Mouse (Mus musculus) hindbrain, embryonic 16.5 days (tissue): Measurements from ENCODE around the gene Kat6b. TPM values are rescaled to one million over a fixed set of nuclear protein-coding genes. Genes with fewer than 3 reads are reported as not detected.

ENCODE experiments used
- ATAC-seq: fragments of 200-750 bp; cut with Nextera tagmentation; 2 replicates; pipeline ENCODE4 v1.8.0; 2017; ENCODE audit warnings: moderate TSS enrichment, moderate library complexity
- H3K27ac ChIP-seq: fragments of 300-500 bp; sonication (generic); 2 replicates; pipeline ENCODE4 v1.5.1; 2014; ENCODE audit warnings: low read depth, mild to moderate bottlenecking, control low read depth, low read length, moderate library complexity
- H3K27me3 ChIP-seq: fragments of 300-500 bp; sonication (generic); replicated peaks from 2 replicates; pipeline ENCODE4 v1.6.1; 2014; ENCODE audit warnings: low read length; ENCODE audit not compliant: control insufficient read depth, insufficient read depth
- H3K36me3 ChIP-seq: fragments of 300-500 bp; sonication (generic); 2 replicates; pipeline ENCODE4 v1.6.1; 2014; ENCODE audit warnings: mild to moderate bottlenecking, low read length, moderate library complexity, mixed read lengths; ENCODE audit not compliant: control insufficient read depth, insufficient read depth
- H3K4me1 ChIP-seq: fragments of 300-500 bp; sonication (generic); 2 replicates; pipeline ENCODE4 v1.6.1; 2014; ENCODE audit warnings: low read depth, low read length; ENCODE audit not compliant: control insufficient read depth, insufficient read depth
- H3K4me2 ChIP-seq: fragments of 300-500 bp; sonication (generic); 2 replicates; pipeline ENCODE4 v1.6.1; 2014; ENCODE audit warnings: mild to moderate bottlenecking, low read length, control low read depth, moderate library complexity
- H3K4me3 ChIP-seq: fragments of 300-500 bp; sonication (generic); 2 replicates; pipeline ENCODE4 v1.5.1; 2014; ENCODE audit warnings: mild to moderate bottlenecking, low read length, control low read depth, moderate library complexity
- H3K9ac ChIP-seq: fragments of 300-500 bp; sonication (generic); 2 replicates; pipeline ENCODE4 v1.6.1; 2014; ENCODE audit warnings: low read depth, mild to moderate bottlenecking, control low read depth, low read length, moderate library complexity
- H3K9me3 ChIP-seq: fragments of 300-500 bp; sonication (generic); 2 replicates; pipeline ENCODE4 v1.6.1; 2014; ENCODE audit warnings: mild to moderate bottlenecking, low read length, moderate library complexity; ENCODE audit not compliant: control insufficient read depth
- WGBS: fragments of 180-500 bp; shearing (Covaris S2); extraction: QIAGEN DNeasy Blood & Tissue Kit; methylation state at CpG from one replicate; pipeline ENCODE4 v1.1.7; 2014; 5-methylcytosine and 5-hydroxymethylcytosine counted together
- polyA plus RNA-seq: library from polyadenylated mRNA; unstranded; fragments of >200 nt; fragmentation: Nextera tagmentation; extraction: Ambion mirVana; gene quantifications from 2 replicates; pipeline ENCODE4 v1.2.1, GENCODE M21; 2015

The Kat6b gene
- polyA plus RNA-seq, 1 experiment from 2014 or later, result 14.2 TPM

DNA sequence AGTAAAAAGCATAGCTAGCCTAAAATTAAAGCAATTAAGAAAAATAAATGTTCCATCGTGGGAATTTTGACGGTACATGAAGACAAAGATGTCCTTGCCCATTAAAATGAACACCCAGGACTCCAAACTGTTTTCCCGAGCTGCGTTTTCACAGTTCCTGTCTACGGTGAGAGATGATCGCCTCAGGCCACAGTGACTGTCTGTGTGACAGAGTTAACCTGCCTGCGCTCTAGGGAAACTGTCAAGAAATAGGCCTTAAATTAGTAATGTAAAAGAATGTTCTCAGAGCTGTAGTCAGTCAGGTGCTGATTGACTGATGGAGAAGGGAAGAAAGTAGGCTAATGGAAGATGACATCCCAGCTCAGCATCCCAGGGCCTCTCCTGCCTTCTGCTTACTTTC lies 87.6 kb downstream of the Kat6b start:
- Histone ChIP-seq H3K36me3 (no peaks in the 10 kb centered on the region), H3K4me3 (no peak overlapping the region), H3K4me1 (peaks cover 7% of the 10 kb centered on the region), H3K27me3 (no peaks in the 10 kb centered on the region), H3K4me2 (no peak overlapping the region), H3K27ac (no peak overlapping the region), H3K9me3 (no peaks in the 10 kb centered on the region), H3K9ac (no peak overlapping the region)
- 0 out of 2 replicates have a peak, but pooled peaks have one; percentile 34 for ATAC-seq
- 73% methylated on average over 7 of the region's 7 CpGs for WGBS

DNA sequence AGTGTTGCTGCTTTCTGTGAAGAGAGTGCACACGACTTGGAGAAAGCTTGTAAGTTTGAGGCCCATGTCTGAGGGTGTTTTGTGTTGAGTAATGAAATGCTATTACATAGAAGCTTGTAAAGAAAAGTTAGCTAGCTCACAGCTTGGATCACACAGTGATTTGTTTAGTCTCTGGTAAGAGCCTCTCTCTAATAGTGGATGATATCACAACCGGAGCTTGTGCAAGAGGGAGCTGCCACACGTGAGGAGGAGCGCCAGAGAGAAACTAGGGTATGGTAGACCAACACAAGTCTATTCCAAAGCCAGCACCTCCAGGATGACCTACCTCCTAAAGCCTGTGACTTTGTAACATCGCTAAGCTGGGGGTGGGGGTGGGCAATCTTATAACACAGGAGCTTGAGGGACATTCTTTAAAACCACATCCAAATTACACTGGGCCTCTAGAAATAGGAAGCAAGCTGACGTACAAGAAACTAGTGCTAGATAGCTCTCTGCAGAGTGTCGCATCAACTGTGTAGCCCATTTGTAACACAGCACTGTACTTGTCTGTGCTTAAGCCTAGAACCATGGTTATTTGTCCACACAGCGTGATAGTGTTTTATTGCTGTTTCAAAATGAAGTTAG lies 93.6 kb downstream of the Kat6b start:
- WGBS, result 89% methylated on average over 8 of the region's 8 CpGs
- ATAC-seq, result no peak
- Histone ChIP-seq H3K9ac (no peak overlapping the region), H3K9me3 (no peaks in the 10 kb centered on the region), H3K4me1 (no peaks in the 10 kb centered on the region), H3K4me2 (no peak overlapping the region), H3K27me3 (no peaks in the 10 kb centered on the region), H3K27ac (no peak overlapping the region), H3K36me3 (no peaks in the 10 kb centered on the region), H3K4me3 (no peak overlapping the region)

DNA sequence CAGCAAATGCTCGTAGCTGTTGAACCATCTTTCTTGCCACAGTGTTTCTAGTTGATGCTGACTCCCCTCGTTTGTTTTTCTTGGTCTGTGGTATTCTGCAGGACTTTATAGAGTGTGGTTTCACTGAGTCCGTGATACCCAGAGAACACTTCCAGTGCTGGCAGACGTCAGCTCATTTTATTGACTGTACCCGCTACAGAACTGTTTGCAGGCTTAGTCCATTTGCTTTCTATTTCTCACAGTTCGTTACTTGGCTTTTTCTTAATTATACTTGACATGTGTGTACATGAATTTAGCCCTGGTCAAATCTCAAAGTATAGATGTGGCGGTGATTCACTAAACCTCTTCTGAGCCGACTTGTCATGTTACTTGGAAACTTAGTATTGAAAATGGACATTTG lies 95.6 kb downstream of the Kat6b start:
- Histone ChIP-seq H3K9ac (no peak overlapping the region), H3K4me3 (no peak overlapping the region), H3K4me2 (no peak overlapping the region), H3K9me3 (no peaks in the 10 kb centered on the region), H3K27ac (no peak overlapping the region), H3K4me1 (no peaks in the 10 kb centered on the region), H3K36me3 (no peaks in the 10 kb centered on the region), H3K27me3 (no peaks in the 10 kb centered on the region)
- ATAC-seq, result no peak
- WGBS, result 76% methylated on average over 8 of the region's 8 CpGs

DNA sequence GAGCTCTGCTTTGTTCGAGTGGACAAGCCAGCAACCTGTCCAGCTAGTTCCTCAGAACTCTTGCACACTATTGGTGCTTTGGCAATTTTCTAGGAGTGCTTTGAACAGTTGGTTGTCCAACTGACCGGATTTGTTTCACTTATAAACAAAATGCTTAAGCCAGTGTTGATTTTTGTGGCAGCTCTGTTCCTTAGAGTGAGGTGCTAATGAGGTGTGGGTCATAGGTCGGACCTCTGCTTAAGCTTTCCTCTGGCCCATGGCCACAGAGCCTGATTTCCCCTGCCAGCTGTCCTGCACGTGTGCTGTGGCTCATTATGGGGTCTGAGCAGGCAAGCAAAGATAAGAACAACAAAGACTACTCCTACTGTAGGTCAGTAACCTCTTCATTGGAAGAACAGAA lies 100.0 kb downstream of the Kat6b start:
- ATAC-seq, result no peak

DNA sequence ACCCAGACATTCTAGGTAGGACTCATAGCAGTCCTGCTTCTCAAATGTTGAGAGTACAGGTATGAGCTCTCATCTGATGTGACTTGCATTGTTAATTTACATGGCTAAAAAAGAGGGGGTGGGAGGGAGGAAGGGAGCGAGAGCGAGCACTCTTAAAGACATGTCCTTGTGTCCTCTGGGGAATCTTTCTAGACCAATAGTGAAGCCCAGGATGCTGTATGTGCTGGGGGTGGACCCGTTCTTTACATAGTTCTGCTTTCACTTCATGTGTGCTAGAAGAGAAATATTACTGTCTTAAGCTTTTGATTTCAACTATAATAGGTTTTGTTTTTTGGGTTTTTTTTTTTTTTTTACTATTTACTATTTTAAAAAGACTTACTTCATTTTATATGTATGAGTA lies 101.1 kb downstream of the Kat6b start:
- Histone ChIP-seq H3K27ac (no peak overlapping the region), H3K4me1 (peaks cover 25% of the 10 kb centered on the region), H3K4me3 (no peak overlapping the region), H3K27me3 (no peaks in the 10 kb centered on the region), H3K36me3 (no peaks in the 10 kb centered on the region), H3K4me2 (no peak overlapping the region), H3K9me3 (no peaks in the 10 kb centered on the region), H3K9ac (no peak overlapping the region)
- ATAC-seq, result no peak
- 76% methylated on average over 3 of the region's 3 CpGs for WGBS

More for the DNA sequence above, 100.0 kb downstream of the Kat6b start:
- Histone ChIP-seq H3K4me1 (peaks cover 19% of the 10 kb centered on the region), H3K4me3 (no peak overlapping the region), H3K4me2 (no peak overlapping the region), H3K36me3 (no peaks in the 10 kb centered on the region), H3K9me3 (no peaks in the 10 kb centered on the region), H3K27me3 (no peaks in the 10 kb centered on the region), H3K27ac (no peak overlapping the region), H3K9ac (no peak overlapping the region)
- WGBS, result 35% methylated on average over 4 of the region's 4 CpGs

DNA sequence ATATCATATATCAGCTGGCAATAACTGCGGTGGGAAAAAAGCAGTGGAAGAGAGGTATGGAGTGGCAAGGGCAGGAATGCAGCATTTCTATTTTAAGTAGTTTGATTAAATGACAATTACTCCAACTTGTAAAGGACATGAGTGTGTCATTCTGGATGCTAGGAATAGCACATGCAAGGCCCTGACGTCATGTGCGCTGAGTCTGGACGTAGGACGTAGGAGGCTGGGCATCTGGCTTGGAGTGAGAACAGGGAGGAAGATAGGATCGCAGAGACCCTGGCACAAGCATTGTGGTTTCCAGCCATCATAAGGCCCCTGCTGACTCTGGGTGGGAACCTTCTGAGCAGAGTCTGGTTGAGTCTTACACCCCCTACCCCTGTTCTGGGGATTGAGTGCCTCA lies 101.8 kb downstream of the Kat6b start:
- no peak overlapping the region for H3K9ac ChIP-seq
- H3K27ac ChIP-seq, result no peak overlapping the region
- no peaks in the 10 kb centered on the region for H3K36me3 ChIP-seq
- ATAC-seq, result peak; percentile 41; the same call in 1 of the 2 replicates
- no peak overlapping the region for H3K4me3 ChIP-seq
- no peaks in the 10 kb centered on the region for H3K9me3 ChIP-seq
- peaks cover 25% of the 10 kb centered on the region for H3K4me1 ChIP-seq
- whole genome bisulfite sequencing, result 56% methylated on average over 6 of the region's 6 CpGs
- no peak overlapping the region for H3K4me2 ChIP-seq
- no peaks in the 10 kb centered on the region for H3K27me3 ChIP-seq

DNA sequence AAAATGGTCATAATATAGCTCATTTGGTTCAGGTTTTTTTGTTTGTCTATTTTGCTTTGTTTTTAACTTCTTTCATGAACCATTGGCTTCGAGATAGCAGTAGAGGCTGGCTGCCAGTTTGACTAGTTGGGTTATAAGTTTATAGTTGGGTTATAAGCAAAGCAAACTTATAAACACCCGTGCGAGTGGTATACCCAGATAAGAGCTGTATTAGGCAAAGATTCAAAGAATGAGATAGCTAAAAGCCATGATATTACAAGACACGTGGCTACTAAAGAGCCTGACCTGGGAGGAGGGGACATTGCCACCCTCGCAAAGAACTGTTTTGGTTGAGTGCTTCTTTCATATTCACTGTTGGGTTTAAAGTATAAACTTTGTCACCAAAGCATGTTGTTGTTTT lies 102.6 kb downstream of the Kat6b start:
- Histone ChIP-seq H3K4me2 (no peak overlapping the region), H3K4me3 (no peak overlapping the region), H3K9ac (no peak overlapping the region), H3K36me3 (no peaks in the 10 kb centered on the region), H3K27me3 (no peaks in the 10 kb centered on the region), H3K27ac (no peak overlapping the region), H3K9me3 (no peaks in the 10 kb centered on the region), H3K4me1 (peaks cover 25% of the 10 kb centered on the region)
- no peak for ATAC-seq
- 72% methylated on average over 5 of the region's 5 CpGs for WGBS

DNA sequence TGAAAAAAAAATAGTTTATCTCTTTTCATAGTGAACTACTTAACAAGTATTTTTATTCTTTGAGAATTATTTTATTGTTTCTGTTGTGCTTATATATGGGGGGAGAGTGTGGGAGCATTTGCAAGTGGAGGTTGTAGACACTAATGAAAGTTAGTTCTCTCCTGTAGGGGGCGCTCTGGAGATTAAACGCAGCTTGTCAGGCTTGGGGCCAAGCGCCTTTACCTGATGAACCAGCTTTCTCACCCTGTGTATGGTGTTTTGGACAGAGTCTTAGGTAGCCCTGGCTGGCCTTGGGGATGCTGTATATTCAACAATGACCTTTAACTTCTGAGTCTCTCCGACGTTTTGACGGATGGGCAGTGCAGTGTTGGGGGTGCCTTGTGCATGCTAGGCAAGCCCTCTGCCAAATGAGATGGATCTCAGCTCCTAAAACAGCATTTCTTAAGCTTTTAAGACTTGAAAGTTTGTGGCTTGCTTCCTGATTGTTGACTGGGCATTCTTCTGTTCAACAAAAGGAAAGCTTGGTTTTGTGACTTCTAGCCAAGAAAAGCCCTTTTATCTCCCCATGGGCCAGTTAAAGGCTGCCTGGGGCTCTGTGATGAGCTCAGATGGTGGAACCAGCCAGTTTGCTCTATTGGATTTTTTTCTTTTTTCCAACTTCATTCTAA lies 103.4 kb downstream of the Kat6b start:
- Histone ChIP-seq H3K36me3 (no peaks in the 10 kb centered on the region), H3K4me1 (peaks cover 25% of the 10 kb centered on the region), H3K27ac (0 out of 2 replicates have a peak overlapping the region, but pooled peaks have one; percentile 36), H3K27me3 (no peaks in the 10 kb centered on the region), H3K9me3 (no peaks in the 10 kb centered on the region), H3K4me2 (no peak overlapping the region), H3K9ac (no peak overlapping the region), H3K4me3 (no peak overlapping the region)
- ATAC-seq, result 0 out of 2 replicates have a peak, but pooled peaks have one; percentile 41
- 4% methylated on average over 6 of the region's 6 CpGs for WGBS

DNA sequence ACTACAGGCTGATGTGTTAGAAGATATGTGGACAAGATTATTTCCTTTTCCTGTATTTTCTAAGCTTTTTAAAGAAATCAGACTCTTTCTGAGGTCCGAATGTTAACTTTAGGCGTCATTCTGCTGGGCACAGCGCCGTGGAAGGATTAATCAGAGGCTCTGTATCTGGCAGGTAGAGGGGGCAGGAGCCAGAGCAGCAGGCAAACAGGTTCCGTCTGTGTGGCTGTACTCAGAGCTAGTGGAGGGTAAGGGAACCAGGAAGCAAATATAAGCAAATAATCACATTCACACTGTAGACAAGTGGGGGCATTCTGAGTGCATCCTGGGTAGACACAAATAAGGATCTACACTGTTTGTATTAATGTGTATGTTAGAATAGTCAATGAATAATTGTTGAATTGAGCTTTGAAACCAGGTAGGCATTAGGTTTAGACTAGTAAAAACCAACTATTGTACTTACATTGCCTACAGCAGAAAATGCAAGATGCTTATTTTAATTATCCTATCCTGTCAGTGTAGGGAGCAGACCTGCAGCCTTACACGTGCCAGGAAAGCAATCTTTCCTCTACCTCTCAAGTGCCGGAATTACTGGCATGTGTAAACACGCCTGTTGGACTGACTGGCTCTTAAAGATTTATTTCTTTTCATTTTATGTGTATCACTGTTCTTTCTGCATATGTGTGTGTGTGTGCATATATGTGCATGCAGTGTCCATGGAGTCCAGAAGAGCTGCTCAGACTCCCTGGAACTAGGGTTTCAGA lies 104.4 kb downstream of the Kat6b start:
- Histone ChIP-seq H3K4me2 (no peak overlapping the region), H3K4me3 (no peak overlapping the region), H3K27ac (no peak overlapping the region), H3K9me3 (no peaks in the 10 kb centered on the region), H3K27me3 (no peaks in the 10 kb centered on the region), H3K36me3 (no peaks in the 10 kb centered on the region), H3K9ac (no peak overlapping the region), H3K4me1 (peaks cover 25% of the 10 kb centered on the region)
- no peak for ATAC-seq
- WGBS, result 61% methylated on average over 8 of the region's 8 CpGs
